Comparison of ENCODE assay signal across 8 mouse cellular contexts in the genomic region with DNA sequence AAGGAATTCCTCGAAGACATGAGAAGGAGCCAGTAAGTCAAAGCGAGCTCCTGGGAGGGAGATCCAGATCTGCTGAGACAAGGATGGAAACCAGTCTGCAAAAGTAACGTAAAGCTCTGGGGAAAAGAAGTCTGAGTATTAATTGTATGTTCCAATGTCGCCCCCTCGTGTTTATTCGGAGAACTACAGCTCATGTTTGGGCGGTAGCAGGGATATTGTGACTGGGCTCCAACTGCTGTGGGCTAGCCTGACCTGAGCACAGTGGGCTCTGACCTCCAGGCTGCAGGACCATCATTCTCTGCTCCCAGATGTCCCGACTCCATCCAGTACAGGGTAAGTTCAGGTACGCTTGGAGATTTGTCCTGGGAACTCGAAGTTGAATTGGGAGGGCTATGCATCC. TPM values are rescaled to one million over a fixed set of nuclear protein-coding genes. Genes with fewer than 3 reads are reported as not detected.
A peak's percentile ranks its signal among the peaks of the same experiment; 100 is the strongest.
DNase-seq lines count a peak whose midpoint lies in the region; ATAC-seq and TF ChIP-seq lines count a peak whose summit lies in the region.

No protein-coding gene starts in this region.

- no peak overlapping the region for H3K4me2 ChIP-seq in hindbrain, embryonic 12.5 days (replicated peaks)
- no peak overlapping the region for H3K4me2 ChIP-seq in intestine, postnatal 0 days (replicated peaks; ENCODE audit: low read depth)
- no peak overlapping the region for H3K4me2 ChIP-seq in midbrain, embryonic 13.5 days (replicated peaks)

- no peak overlapping the region for H3K9ac ChIP-seq in hindbrain, embryonic 12.5 days
- H3K9ac ChIP-seq in intestine, postnatal 0 days (ENCODE audit: low read depth, low read length), result no peak overlapping the region
- H3K9ac ChIP-seq in midbrain, embryonic 13.5 days (replicated peaks), result no peak overlapping the region

- no peaks in the 10 kb centered on the region for H3K4me1 ChIP-seq in hindbrain, embryonic 10.5 days (replicated peaks)
- no peaks in the 10 kb centered on the region for H3K4me1 ChIP-seq in hindbrain, embryonic 12.5 days
- no peaks in the 10 kb centered on the region for H3K4me1 ChIP-seq in intestine, postnatal 0 days (replicated peaks; ENCODE audit: control insufficient read depth, insufficient read depth, low read length)
- no peaks in the 10 kb centered on the region for H3K4me1 ChIP-seq in midbrain, embryonic 13.5 days (replicated peaks)

- H3K4me3 ChIP-seq in hindbrain, embryonic 10.5 days, result no peak overlapping the region
- no peak overlapping the region for H3K4me3 ChIP-seq in hindbrain, embryonic 12.5 days
- H3K4me3 ChIP-seq in intestine, postnatal 0 days (ENCODE audit: low read depth, low read length), result no peak overlapping the region
- no peak overlapping the region for H3K4me3 ChIP-seq in midbrain, embryonic 13.5 days (replicated peaks)

- intact Hi-C loops in left cerebral cortex, postnatal 14 days (cut with DNase I), result loop anchor here (2.0 to 10.0 kb wide), 2 partner anchors 115 to 175 kb away; no protein-coding TSS in a partner anchor

- H3K27me3 ChIP-seq in hindbrain, embryonic 10.5 days (ENCODE audit: insufficient read depth, poor library complexity, severe bottlenecking), result no peaks in the 10 kb centered on the region
- no peaks in the 10 kb centered on the region for H3K27me3 ChIP-seq in hindbrain, embryonic 12.5 days
- H3K27me3 ChIP-seq in intestine, postnatal 0 days (replicated peaks; ENCODE audit: control insufficient read depth, insufficient read depth, low read length), result no peaks in the 10 kb centered on the region
- H3K27me3 ChIP-seq in midbrain, embryonic 13.5 days, result no peaks in the 10 kb centered on the region

- 12% methylated on average over 10 of the region's 10 CpGs for WGBS in hindbrain, embryonic 10.5 days
- 10% methylated on average over 10 of the region's 10 CpGs for WGBS in hindbrain, embryonic 12.5 days
- WGBS in intestine, postnatal 0 days, result 11% methylated on average over 10 of the region's 10 CpGs
- 16% methylated on average over 10 of the region's 10 CpGs for WGBS in midbrain, embryonic 13.5 days

- no peak overlapping the region for H3K27ac ChIP-seq in hindbrain, embryonic 10.5 days
- H3K27ac ChIP-seq in hindbrain, embryonic 12.5 days, result no peak overlapping the region
- no peak overlapping the region for H3K27ac ChIP-seq in intestine, postnatal 0 days (ENCODE audit: low read depth, low read length)
- H3K27ac ChIP-seq in midbrain, embryonic 13.5 days, result no peak overlapping the region

- peak; percentile 78 for DNase-seq in hindbrain, embryonic 10.5 days (ENCODE audit: low spot score)
- DNase-seq in c-Kit-positive CD71-positive TER-119-positive erythroid progenitor cells, embryonic 14.5 days (ENCODE audit: low spot score), result peak; percentile 64
- peak; percentile 80 to 84 for DNase-seq in left cerebral cortex, postnatal 14 days (ENCODE audit: low spot score in 2 of 2)
- peak; percentile 51 to 75 for DNase-seq in spleen, postnatal 14 days (ENCODE audit: low spot score in 2 of 2)

- ATAC-seq in hindbrain, embryonic 12.5 days (ENCODE audit: low FRiP score), result no peak
- peak; percentile 20; the same call in 1 of the 2 replicates for ATAC-seq in frontal cortex, adult (ENCODE audit: low TSS enrichment)
- peak; percentile 47; the same call in 1 of the 2 replicates for ATAC-seq in intestine, postnatal 0 days
- peak; percentile 75 for ATAC-seq in midbrain, embryonic 13.5 days

- H3K9me3 ChIP-seq in hindbrain, embryonic 10.5 days, result no peaks in the 10 kb centered on the region
- no peaks in the 10 kb centered on the region for H3K9me3 ChIP-seq in hindbrain, embryonic 12.5 days (replicated peaks)
- H3K9me3 ChIP-seq in intestine, postnatal 0 days (ENCODE audit: control insufficient read depth), result no peaks in the 10 kb centered on the region
- H3K9me3 ChIP-seq in midbrain, embryonic 13.5 days, result no peaks in the 10 kb centered on the region

- TF ChIP-seq CTCF in intestine, postnatal 0 days (IDR thresholded peaks at IDR 0.05; ENCODE audit: low read depth), result peak; percentile 88

- H3K36me3 ChIP-seq in hindbrain, embryonic 10.5 days, result no peaks in the 10 kb centered on the region
- H3K36me3 ChIP-seq in hindbrain, embryonic 12.5 days, result no peaks in the 10 kb centered on the region
- H3K36me3 ChIP-seq in intestine, postnatal 0 days (ENCODE audit: control insufficient read depth, insufficient read depth), result no peaks in the 10 kb centered on the region
- H3K36me3 ChIP-seq in midbrain, embryonic 13.5 days, result no peaks in the 10 kb centered on the region

RNA-seq across cellular contexts. Expression of a gene that starts 16.0 kb away (rescaled TPM):
- polyA plus RNA-seq in hindbrain, embryonic 10.5 days (2016; fragmentation: Nextera tagmentation; extraction: Ambion mirVana), result not detected in 2 replicates
- not detected in 2 replicates for polyA plus RNA-seq in hindbrain, embryonic 12.5 days (2016; fragmentation: Nextera tagmentation; extraction: Ambion mirVana)
- 117 and 135 TPM in 2 replicates for polyA plus RNA-seq in intestine, postnatal 0 days (2015; fragmentation: Nextera tagmentation; extraction: Ambion mirVana)
- total RNA-seq in left cerebral cortex, postnatal 14 days (2021), result not detected
- not detected in 2 replicates for polyA plus RNA-seq in midbrain, embryonic 13.5 days (2015; fragmentation: Nextera tagmentation; extraction: Ambion mirVana)

RNA-seq across cellular contexts. Expression of a gene that starts 19.6 kb away (rescaled TPM):
- polyA plus RNA-seq in hindbrain, embryonic 10.5 days (2016; fragmentation: Nextera tagmentation; extraction: Ambion mirVana), result 26.3 and 29.6 TPM in 2 replicates
- 30.4 and 32.3 TPM in 2 replicates for polyA plus RNA-seq in hindbrain, embryonic 12.5 days (2016; fragmentation: Nextera tagmentation; extraction: Ambion mirVana)
- 29.0 and 32.6 TPM in 2 replicates for polyA plus RNA-seq in intestine, postnatal 0 days (2015; fragmentation: Nextera tagmentation; extraction: Ambion mirVana)
- 10 to 100 TPM; 35.7 to 39.6 TPM for total RNA-seq in left cerebral cortex, postnatal 14 days (2021)
- 31.5 and 34.2 TPM in 2 replicates for polyA plus RNA-seq in midbrain, embryonic 13.5 days (2015; fragmentation: Nextera tagmentation; extraction: Ambion mirVana)

RNA-seq across cellular contexts. Expression of a gene that starts 26.8 kb away (rescaled TPM):
- 0.87 and 1.8 TPM in 2 replicates for polyA plus RNA-seq in hindbrain, embryonic 10.5 days (2016; fragmentation: Nextera tagmentation; extraction: Ambion mirVana)
- polyA plus RNA-seq in hindbrain, embryonic 12.5 days (2016; fragmentation: Nextera tagmentation; extraction: Ambion mirVana), result 1.5 and 2.1 TPM in 2 replicates
- 3.4 and 3.5 TPM in 2 replicates for polyA plus RNA-seq in intestine, postnatal 0 days (2015; fragmentation: Nextera tagmentation; extraction: Ambion mirVana)
- 1 to 10 TPM in 1 of 2 experiments, under 1 TPM in 1; 0.91 to 1.0 TPM for total RNA-seq in left cerebral cortex, postnatal 14 days (2021)
- polyA plus RNA-seq in midbrain, embryonic 13.5 days (2015; fragmentation: Nextera tagmentation; extraction: Ambion mirVana), result 0.55 and 0.57 TPM in 2 replicates

RNA-seq across cellular contexts. Expression of a gene that starts 59.1 kb away (rescaled TPM):
- polyA plus RNA-seq in hindbrain, embryonic 10.5 days (2016; fragmentation: Nextera tagmentation; extraction: Ambion mirVana), result 45.3 and 49.4 TPM in 2 replicates
- polyA plus RNA-seq in hindbrain, embryonic 12.5 days (2016; fragmentation: Nextera tagmentation; extraction: Ambion mirVana), result 44.6 and 45.4 TPM in 2 replicates
- 39.8 and 44.3 TPM in 2 replicates for polyA plus RNA-seq in intestine, postnatal 0 days (2015; fragmentation: Nextera tagmentation; extraction: Ambion mirVana)
- 10 to 100 TPM; 32.0 to 32.7 TPM for total RNA-seq in left cerebral cortex, postnatal 14 days (2021)
- 47.9 and 50.5 TPM in 2 replicates for polyA plus RNA-seq in midbrain, embryonic 13.5 days (2015; fragmentation: Nextera tagmentation; extraction: Ambion mirVana)

RNA-seq across cellular contexts. Expression of a gene that starts 59.3 kb away (rescaled TPM):
- 75.6 and 76.4 TPM in 2 replicates for polyA plus RNA-seq in hindbrain, embryonic 10.5 days (2016; fragmentation: Nextera tagmentation; extraction: Ambion mirVana)
- polyA plus RNA-seq in hindbrain, embryonic 12.5 days (2016; fragmentation: Nextera tagmentation; extraction: Ambion mirVana), result 46.8 and 50.0 TPM in 2 replicates
- polyA plus RNA-seq in intestine, postnatal 0 days (2015; fragmentation: Nextera tagmentation; extraction: Ambion mirVana), result 50.4 and 52.7 TPM in 2 replicates
- total RNA-seq in left cerebral cortex, postnatal 14 days (2021), result 10 to 100 TPM; 22.6 to 23.9 TPM
- 44.2 and 44.8 TPM in 2 replicates for polyA plus RNA-seq in midbrain, embryonic 13.5 days (2015; fragmentation: Nextera tagmentation; extraction: Ambion mirVana)

Comparison
In these comparisons a context has a peak if more than half of its experiments do, and no peak if none do; other contexts are left out.
1. RNA of a gene that starts 16.0 kb away (polyA plus RNA-seq): 117 to 135 TPM in intestine, postnatal 0 days; not detected in hindbrain, embryonic 12.5 days, not detected in hindbrain, embryonic 10.5 days and not detected in midbrain, embryonic 13.5 days; every median in the first group is over 100 times any median in the second.
2. Peak in every context shown above with its lines, with median percentiles within 50 percentile points of each other: DNase-seq.